Mouse (Mus musculus) cerebellum, postnatal 25 days (tissue): ENCODE results near the gene Zfhx2.

ENCODE experiments used
- DNase-seq, 2 experiments: peaks; one replicate each; pipeline ENCODE4 v3.0.0; 2021; ENCODE audit warnings: mixed read lengths in 2 of 2

Gene Zfhx2

DNA sequence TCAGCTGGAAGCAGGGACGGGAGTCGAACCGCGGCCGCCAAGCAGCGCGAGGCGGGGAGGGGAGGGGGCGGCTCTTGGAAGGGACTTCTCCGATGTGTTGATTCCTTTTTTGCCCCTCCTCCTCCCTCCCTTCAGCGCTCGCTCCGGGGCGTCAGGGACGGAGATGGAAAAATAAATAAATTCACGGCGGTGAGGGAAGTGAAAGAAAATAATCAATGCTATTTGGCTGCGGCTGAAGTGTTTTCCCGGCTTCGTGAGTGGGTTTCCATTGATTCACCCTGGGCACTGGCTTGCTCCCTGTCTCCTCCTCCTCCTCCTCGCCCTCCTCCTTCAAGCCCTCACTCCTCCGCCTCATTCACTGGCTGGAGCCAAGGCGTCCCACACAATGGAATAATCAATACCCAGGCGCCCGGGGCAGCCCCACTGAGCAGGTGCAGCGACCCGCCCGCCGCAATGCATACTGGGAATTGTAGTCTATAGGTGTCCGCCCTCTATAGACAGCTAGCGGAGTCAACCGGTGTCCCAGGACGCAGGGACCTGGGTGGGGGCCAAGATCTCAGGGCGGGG lies at the start of gene Zfhx2:
Gene Zfhx2 (minus strand): TSS at position 314 of the 567 bp plus-strand sequence.
- DNase-seq: peak; percentile 95 to 98

- DNase-seq: no peak
These were observed 47.2 kb upstream of the Zfhx2 start for GRCm38 (mm10) chr14:55139313-55139712.

GRCm38 (mm10) chr14:55135676-55136075 lies 43.6 kb upstream of the Zfhx2 start:
- no peak for DNase-seq

GRCm38 (mm10) chr14:55126521-55126920 lies 34.4 kb upstream of the Zfhx2 start:
- DNase-seq: peak in 1 of 2 experiments; percentile 6

DNA sequence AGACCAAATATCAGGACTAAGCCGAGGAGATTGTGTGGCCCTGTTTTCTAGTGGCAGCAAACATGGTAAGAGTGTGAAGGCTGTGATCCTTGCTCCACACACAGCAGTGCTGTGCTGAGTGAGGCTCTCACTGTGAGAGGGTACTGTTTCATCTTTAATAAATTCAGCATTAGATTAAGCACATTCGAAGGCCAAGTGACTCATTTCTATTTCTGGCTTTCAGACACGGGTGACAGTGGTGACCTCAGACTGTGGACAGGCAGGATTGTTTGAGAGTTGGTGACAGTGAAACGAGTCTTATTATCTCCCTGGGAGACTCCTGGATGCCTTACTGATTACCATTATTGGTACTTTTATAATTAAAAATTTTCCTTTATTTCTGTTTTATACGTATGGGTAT lies 33.6 kb upstream of the Zfhx2 start:
- peak in 1 of 2 experiments; percentile 14 for DNase-seq

DNA sequence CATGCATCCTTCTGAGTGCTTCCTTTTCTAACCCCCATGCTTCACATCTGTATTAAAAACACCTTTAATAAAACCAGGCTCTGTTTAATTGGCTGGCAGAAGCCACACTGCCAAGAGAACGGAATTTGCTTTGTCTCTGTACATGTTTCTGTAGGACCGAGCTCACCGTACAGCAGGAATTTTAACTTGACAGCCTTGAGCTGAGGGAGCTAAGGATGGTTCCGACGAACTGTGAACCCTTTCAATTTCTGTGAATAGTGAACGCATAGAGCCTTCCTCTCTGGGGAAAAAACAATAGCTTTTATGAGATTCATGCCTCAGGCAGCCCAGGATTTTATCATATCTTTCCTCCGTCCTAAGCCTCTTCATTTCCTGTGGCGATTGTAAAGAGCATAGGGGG lies 30.2 kb upstream of the Zfhx2 start:
- DNase-seq: peak in 1 of 2 experiments; percentile 29

GRCm38 (mm10) chr14:55121947-55122346 lies 29.8 kb upstream of the Zfhx2 start:
- peak; percentile 93 to 97 for DNase-seq

DNA sequence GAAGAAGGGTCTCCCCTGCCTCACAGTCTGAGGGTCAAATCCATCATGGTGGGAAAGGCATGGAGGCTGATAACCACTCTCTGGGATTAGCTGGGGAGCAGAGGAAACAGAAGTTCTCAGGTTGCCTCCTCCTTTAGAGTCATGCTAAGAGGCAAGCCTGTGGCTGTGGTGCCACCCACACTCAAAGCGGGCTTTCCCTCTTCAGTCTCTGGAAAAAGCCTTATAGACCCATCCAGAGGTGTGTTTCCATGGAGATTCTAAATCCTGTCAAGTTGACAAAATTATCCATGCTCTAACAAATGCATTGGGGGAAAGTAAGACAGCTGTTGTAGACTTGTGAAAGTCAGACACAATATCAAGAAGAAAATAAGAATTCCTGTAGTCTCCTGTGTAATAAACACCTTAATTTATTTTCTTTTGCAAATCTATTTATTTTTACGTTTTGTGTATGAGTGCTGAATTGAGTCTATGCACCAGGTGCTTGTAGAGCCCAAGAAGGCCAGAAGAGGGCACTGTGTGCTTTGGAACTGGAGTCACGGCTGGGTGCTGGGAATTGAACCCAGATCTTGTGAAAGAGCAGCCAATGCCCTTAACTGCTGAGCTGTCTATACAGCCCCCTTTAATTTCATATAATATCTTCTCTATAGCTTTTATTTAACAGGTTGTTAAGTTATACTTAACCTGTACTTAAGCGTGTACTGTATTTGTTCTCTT lies 27.5 kb upstream of the Zfhx2 start:
- DNase-seq: peak; percentile 48 to 68

DNA sequence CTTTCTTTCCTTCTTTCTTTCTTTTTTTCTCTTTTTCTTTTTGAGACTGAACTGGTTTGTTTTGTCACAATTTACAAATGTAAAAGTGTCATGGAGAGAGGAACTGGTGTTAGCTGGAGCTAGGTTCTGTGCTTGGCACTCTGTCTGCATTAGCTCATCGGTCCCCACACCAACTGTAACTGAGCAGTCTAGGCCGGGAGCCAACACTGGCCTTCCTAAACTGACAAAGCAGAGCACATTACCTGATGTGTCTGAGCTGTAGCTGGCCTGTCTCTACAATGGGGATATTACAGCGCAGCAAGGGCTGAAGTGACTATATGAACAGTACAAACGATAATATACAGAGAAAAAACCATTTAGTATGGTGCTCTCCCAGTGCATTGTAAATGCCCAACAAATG lies 26.7 kb upstream of the Zfhx2 start:
- peak; percentile 89 to 95 for DNase-seq

DNA sequence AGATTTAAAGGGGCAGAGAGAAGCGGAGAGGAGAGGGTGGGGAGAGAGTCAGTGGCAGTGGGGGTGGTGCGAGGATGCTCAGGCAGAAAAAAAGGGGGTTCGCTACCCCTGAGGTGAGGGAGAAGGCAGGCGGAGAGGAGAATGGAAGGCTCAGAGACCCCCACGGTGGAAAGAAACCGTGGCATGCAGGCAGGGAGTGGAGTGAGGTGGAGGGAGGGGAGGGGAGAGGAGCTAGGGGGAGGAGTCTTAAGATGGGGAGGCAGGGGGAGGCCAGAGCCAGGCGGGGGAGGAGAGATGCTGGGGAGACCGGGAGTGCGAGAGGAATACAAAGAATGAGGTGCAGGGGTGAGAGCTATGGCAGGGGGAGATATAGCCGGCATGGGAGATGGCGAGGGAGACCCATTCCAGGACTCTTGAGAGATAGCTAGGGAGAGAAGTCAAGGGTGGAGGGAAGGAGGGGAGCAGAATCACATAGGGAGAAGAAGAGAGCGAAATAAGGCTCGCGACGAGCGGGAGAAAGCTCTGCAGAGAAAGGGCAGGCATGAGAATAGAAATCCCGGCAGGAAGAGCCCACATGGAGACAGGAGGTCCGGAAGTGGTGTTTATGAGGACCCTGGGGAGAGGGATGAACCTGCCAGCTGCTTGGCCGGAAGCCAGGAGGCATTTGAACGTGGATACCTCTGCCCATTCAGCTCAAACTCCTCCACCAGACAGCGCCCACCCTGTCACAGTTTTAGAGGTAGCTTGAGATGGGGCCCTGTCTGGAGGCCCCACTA lies 24.5 kb upstream of the Zfhx2 start, which contains the start of gene Jph4:
Gene Jph4 (minus strand): TSS at position 511 of the 776 bp plus-strand sequence.
- DNase-seq: peak; percentile 89

GRCm38 (mm10) chr14:55115846-55116245 lies 23.7 kb upstream of the Zfhx2 start:
- peak; percentile 67 to 69 for DNase-seq

- peak; percentile 81 to 85 for DNase-seq
These were observed 22.9 kb upstream of the Zfhx2 start for GRCm38 (mm10) chr14:55114759-55115701.

- DNase-seq: peak; percentile 73 to 76
These were observed 22.0 kb upstream of the Zfhx2 start for GRCm38 (mm10) chr14:55113975-55114645.

- peak; percentile 52 to 57 for DNase-seq
These were observed 21.3 kb upstream of the Zfhx2 start for GRCm38 (mm10) chr14:55113351-55113974.

GRCm38 (mm10) chr14:55111720-55112119 lies 19.6 kb upstream of the Zfhx2 start:
- DNase-seq: peak; percentile 61 to 74

- peak; percentile 39 to 50 for DNase-seq
These were observed 18.0 kb upstream of the Zfhx2 start for GRCm38 (mm10) chr14:55110076-55110475.

DNA sequence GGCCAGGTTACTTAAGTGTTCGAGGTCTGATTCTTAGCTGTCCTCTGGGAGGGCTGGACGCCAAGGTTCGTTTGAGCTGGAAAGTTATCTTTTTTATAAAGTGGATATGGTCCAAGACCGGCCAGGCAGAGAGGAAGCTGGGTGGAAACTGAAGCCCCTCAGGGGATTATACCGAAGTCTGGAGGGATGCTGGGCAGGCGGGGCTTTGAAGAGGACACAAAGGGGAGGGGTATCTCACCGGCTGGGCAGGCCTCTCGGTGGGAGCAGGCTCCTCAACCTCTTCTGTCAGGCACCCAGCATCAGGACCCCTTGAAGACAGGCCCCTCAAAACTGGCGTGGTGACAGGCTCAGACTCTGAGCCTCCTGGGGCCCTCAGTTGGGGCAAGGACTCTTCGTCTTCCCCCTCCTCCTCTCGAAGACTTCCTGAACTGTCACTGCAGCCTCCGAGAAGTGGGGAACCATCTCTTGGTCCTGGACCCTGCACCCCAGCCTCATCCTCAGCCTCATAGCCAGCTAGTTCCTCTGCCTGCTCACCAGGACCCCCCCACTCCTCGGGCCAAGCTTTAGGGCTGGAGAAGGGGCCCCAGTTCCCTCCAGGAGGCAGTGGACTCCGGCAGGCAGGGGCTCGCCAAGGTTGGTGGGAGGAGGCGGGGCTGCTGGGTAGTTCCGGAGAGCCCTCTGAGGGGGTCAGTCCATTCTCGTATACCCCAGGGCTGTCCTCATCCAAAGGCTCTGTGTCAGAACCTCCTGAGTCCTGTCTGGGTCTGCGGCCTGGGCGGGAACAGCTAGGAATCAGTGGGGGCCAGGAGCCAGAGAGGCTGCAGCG lies 17.1 kb upstream of the Zfhx2 start:
- DNase-seq: peak; percentile 49 to 58

GRCm38 (mm10) chr14:55108202-55108870 lies 16.2 kb upstream of the Zfhx2 start:
- peak; percentile 79 to 81 for DNase-seq

GRCm38 (mm10) chr14:55106990-55107389 lies 14.9 kb upstream of the Zfhx2 start:
- DNase-seq: peak; percentile 46 to 47
